Mouse (Mus musculus) gonadal fat pad, adult 2 months (tissue): Measurements from ENCODE around the gene Cbx6. TPM values are rescaled to one million over a fixed set of nuclear protein-coding genes. Genes with fewer than 3 reads are reported as not detected.

Experiments used
- DNase-seq: peaks from one replicate; pipeline ENCODE4 v3.0.0-alpha.2; 2012; ENCODE audit warnings: low read depth
- polyA plus RNA-seq: library from polyadenylated mRNA; depleted of rRNA; stranded (reverse); fragments of >200 nt; gene quantifications from 2 replicates; pipeline ENCODE4 v1.2.3, GENCODE M21; 2012; rRNA removed

Gene Cbx6
- polyA plus RNA-seq = 56.9 and 67.6 TPM in 2 replicates

- DNase-seq = no peak
Measured at GRCm38 (mm10) chr15:79834130-79834880, at the start of gene Cbx6, which contains the start of gene Npcd. Gene Cbx6, minus strand, starts transcription at chr15:79834688. Gene Npcd, minus strand, starts transcription at chr15:79834237.

- no peak for DNase-seq
Measured at GRCm38 (mm10) chr15:79883352-79883822, 48.9 kb upstream of the Cbx6 start.

- no peak for DNase-seq
Measured at GRCm38 (mm10) chr15:79882623-79883267, 48.3 kb upstream of the Cbx6 start.

GRCm38 (mm10) chr15:79880477-79880876 is 46.0 kb upstream of the Cbx6 start:
- DNase-seq = no peak

- no peak for DNase-seq
Measured at GRCm38 (mm10) chr15:79879319-79879718, 44.8 kb upstream of the Cbx6 start.

GRCm38 (mm10) chr15:79878725-79879136 is 44.2 kb upstream of the Cbx6 start:
- DNase-seq = no peak

- DNase-seq = no peak
Measured at GRCm38 (mm10) chr15:79875261-79875995, 40.9 kb upstream of the Cbx6 start.

- DNase-seq = no peak
Measured at GRCm38 (mm10) chr15:79873995-79874394, 39.5 kb upstream of the Cbx6 start.

- no peak for DNase-seq
Measured at GRCm38 (mm10) chr15:79873545-79873944, 39.1 kb upstream of the Cbx6 start.

- no peak for DNase-seq
Measured at GRCm38 (mm10) chr15:79867260-79868002, 32.9 kb upstream of the Cbx6 start.

GRCm38 (mm10) chr15:79859821-79860220 is 25.3 kb upstream of the Cbx6 start:
- DNase-seq = no peak

GRCm38 (mm10) chr15:79858979-79859378 is 24.5 kb upstream of the Cbx6 start:
- DNase-seq = no peak

- no peak for DNase-seq
Measured at GRCm38 (mm10) chr15:79850143-79850542, 15.7 kb upstream of the Cbx6 start.

GRCm38 (mm10) chr15:79847100-79847499 is 12.6 kb upstream of the Cbx6 start:
- DNase-seq = no peak

- no peak for DNase-seq
Measured at GRCm38 (mm10) chr15:79845986-79846385, 11.5 kb upstream of the Cbx6 start.

GRCm38 (mm10) chr15:79842985-79843384 is 8.5 kb upstream of the Cbx6 start:
- DNase-seq = no peak

GRCm38 (mm10) chr15:79840281-79840680 is 5.8 kb upstream of the Cbx6 start:
- no peak for DNase-seq

- DNase-seq = no peak
Measured at GRCm38 (mm10) chr15:79834881-79835260, 383 bp upstream of the Cbx6 start.

- DNase-seq = no peak
Measured at GRCm38 (mm10) chr15:79833251-79834050, 1.0 kb downstream of the Cbx6 start.

GRCm38 (mm10) chr15:79832064-79832900 is 2.2 kb downstream of the Cbx6 start:
- no peak for DNase-seq
